Mouse (Mus musculus) stomach, embryonic 14.5 days (tissue): ENCODE measurements at regions not wholly inside any gene's neighbourhood (a gene's known extent, or its start where the extent isn't known, plus 50 kb on each side); places are given as distances from the start of the nearest gene placed in this dataset. TPM values are rescaled to one million over a fixed set of nuclear protein-coding genes. Genes with fewer than 3 reads are reported as not detected.

Experiments used
- ATAC-seq: fragments of 200-750 bp; cut with Nextera tagmentation; 2 replicates; pipeline ENCODE4 v1.8.0; 2017; ENCODE audit warnings: low read depth, moderate TSS enrichment; ENCODE audit not compliant: insufficient number of reproducible peaks, insufficient read depth, low FRiP score
- H3K27ac ChIP-seq: fragments of 300-500 bp; sonication (generic); 2 replicates; pipeline ENCODE4 v1.5.1; 2014; ENCODE audit warnings: mild to moderate bottlenecking, low read length, moderate library complexity, mixed read lengths
- H3K27me3 ChIP-seq: fragments of 300-500 bp; sonication (generic); 2 replicates; pipeline ENCODE4 v1.6.1; 2014; ENCODE audit warnings: low read length, control low read depth, mixed read lengths; ENCODE audit not compliant: control insufficient read depth, insufficient read depth
- H3K36me3 ChIP-seq: fragments of 300-500 bp; sonication (generic); 2 replicates; pipeline ENCODE4 v1.6.1; 2014; ENCODE audit warnings: mild to moderate bottlenecking, control low read depth, low read length, moderate library complexity, mixed read lengths; ENCODE audit not compliant: control insufficient read depth, insufficient read depth
- H3K4me1 ChIP-seq: fragments of 300-500 bp; sonication (generic); 2 replicates; pipeline ENCODE4 v1.6.1; 2014; ENCODE audit warnings: low read length, control low read depth, mixed read lengths; ENCODE audit not compliant: control insufficient read depth, insufficient read depth
- H3K4me2 ChIP-seq: fragments of 300-500 bp; sonication (generic); replicated peaks from 2 replicates; pipeline ENCODE4 v1.6.1; 2014; ENCODE audit warnings: low read depth, low read length, control low read depth
- H3K4me3 ChIP-seq: fragments of 300-500 bp; sonication (generic); 2 replicates; pipeline ENCODE4 v1.5.1; 2014; ENCODE audit warnings: low read depth, low read length, control low read depth
- H3K9ac ChIP-seq: fragments of 300-500 bp; sonication (generic); replicated peaks from 2 replicates; pipeline ENCODE4 v1.6.1; 2014; ENCODE audit warnings: low read depth, mild to moderate bottlenecking, control low read depth, low read length, moderate library complexity, mixed read lengths
- H3K9me3 ChIP-seq: fragments of 300-500 bp; sonication (generic); 2 replicates; pipeline ENCODE4 v1.6.1; 2016; ENCODE audit warnings: low read depth, low read length, control low read depth; ENCODE audit not compliant: control insufficient read depth
- WGBS: fragments of 180-500 bp; shearing (Covaris S2); extraction: QIAGEN DNeasy Blood & Tissue Kit; methylation state at CpG from one replicate; pipeline ENCODE4 v1.1.7; 2014; 5-methylcytosine and 5-hydroxymethylcytosine counted together
- microRNA-seq: library from miRNA; unstranded; fragments of <30 nt; microRNA quantifications from one replicate; pipeline ENCODE4, GENCODE M21; 2016

DNA sequence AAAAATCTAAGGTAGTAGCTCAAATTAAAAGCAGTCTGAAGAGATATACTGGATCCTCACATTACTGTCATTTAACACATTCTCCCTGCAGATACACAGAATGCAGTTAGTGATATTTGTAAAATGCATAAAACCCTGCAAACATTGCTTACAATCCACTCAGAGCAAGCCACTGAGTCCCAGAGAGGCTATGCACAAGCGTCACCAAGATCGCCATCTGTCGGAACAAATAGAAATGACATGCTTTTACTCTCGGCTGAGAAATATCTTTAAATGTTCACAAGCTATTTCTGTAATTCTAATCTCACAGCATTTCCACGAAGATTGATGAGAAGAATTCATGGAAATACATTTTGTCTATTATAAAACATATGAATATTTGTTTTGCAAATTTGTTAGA, 139.7 kb upstream of the Steap4 start:
- Histone ChIP-seq H3K4me1 (no peaks in the 10 kb centered on the region), H3K9me3 (no peaks in the 10 kb centered on the region), H3K36me3 (no peaks in the 10 kb centered on the region), H3K4me2 (no peak overlapping the region), H3K27ac (no peak overlapping the region), H3K4me3 (no peak overlapping the region), H3K27me3 (no peaks in the 10 kb centered on the region), H3K9ac (no peak overlapping the region)
- 30% methylated on average over 5 of the region's 5 CpGs for WGBS
- no peak for ATAC-seq

GRCm38 (mm10) chr5:7821700-7822099, 138.6 kb upstream of the Steap4 start:
- Histone ChIP-seq H3K27me3 (no peaks in the 10 kb centered on the region), H3K9me3 (no peaks in the 10 kb centered on the region), H3K27ac (no peak overlapping the region), H3K9ac (no peak overlapping the region), H3K4me3 (no peak overlapping the region), H3K4me1 (no peaks in the 10 kb centered on the region), H3K36me3 (no peaks in the 10 kb centered on the region), H3K4me2 (no peak overlapping the region)
- no peak for ATAC-seq
- WGBS: 62% methylated on average over 3 of the region's 3 CpGs

DNA sequence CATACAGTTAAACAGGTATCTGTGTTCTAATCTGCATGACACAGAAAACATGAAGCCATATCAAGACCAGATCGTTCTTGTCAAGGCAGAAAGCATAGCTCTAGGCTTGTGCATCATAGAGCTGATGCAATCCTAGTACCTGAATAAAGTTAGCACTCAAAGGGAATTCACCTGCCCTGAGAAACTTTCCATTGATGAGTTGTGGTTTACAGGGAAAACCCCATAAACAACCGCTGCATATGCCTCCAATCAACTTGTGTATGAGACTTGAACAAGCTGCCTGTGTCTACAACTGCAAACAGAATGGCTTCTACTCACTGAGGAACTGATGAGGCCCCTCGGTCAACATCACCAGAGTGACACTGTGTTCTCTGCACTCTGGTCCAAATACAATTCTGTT, 130.6 kb upstream of the Steap4 start:
- Histone ChIP-seq H3K9ac (no peak overlapping the region), H3K9me3 (no peaks in the 10 kb centered on the region), H3K4me2 (no peak overlapping the region), H3K4me1 (no peaks in the 10 kb centered on the region), H3K4me3 (no peak overlapping the region), H3K27ac (no peak overlapping the region), H3K27me3 (no peaks in the 10 kb centered on the region), H3K36me3 (no peaks in the 10 kb centered on the region)
- no peak for ATAC-seq
- 84% methylated on average over 3 of the region's 3 CpGs for WGBS

- no peaks in the 10 kb centered on the region for H3K4me1 ChIP-seq
- H3K9ac ChIP-seq: no peak overlapping the region
- 91% methylated on average over 1 of the region's 1 CpGs for WGBS
- H3K27ac ChIP-seq: no peak overlapping the region
- no peaks in the 10 kb centered on the region for H3K36me3 ChIP-seq
- no peaks in the 10 kb centered on the region for H3K27me3 ChIP-seq
- H3K9me3 ChIP-seq: no peaks in the 10 kb centered on the region
- H3K4me3 ChIP-seq: no peak overlapping the region
- no peak for ATAC-seq
- no peak overlapping the region for H3K4me2 ChIP-seq
These were observed 126.4 kb upstream of the Steap4 start for GRCm38 (mm10) chr5:7833812-7834211.

DNA sequence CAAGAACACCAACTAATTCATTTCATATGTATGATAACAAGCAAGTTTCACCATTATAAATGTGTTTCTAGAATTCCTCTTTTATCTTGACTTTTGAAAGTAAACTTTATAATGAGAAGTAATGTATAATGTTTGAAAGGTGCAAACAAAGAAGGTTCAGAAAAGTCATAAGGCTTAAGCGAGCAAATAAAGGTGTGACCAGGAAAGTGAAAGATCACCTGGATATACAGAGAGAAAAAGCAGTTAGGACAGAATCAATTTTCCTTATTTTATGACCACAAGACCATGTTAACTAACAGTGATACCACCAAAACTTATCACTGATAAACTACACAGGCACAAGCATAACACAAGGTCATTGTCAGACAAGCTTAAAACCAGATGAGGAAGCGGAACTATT, 97.2 kb upstream of the Steap4 start:
- H3K9ac ChIP-seq: no peak overlapping the region
- 60% methylated on average over 2 of the region's 2 CpGs for WGBS
- H3K9me3 ChIP-seq: no peaks in the 10 kb centered on the region
- no peaks in the 10 kb centered on the region for H3K27me3 ChIP-seq
- ATAC-seq: peak; percentile 42; the same call in 1 of the 2 replicates
- no peaks in the 10 kb centered on the region for H3K4me1 ChIP-seq
- no peak overlapping the region for H3K27ac ChIP-seq
- H3K4me3 ChIP-seq: no peak overlapping the region
- no peaks in the 10 kb centered on the region for H3K36me3 ChIP-seq
- no peak overlapping the region for H3K4me2 ChIP-seq

DNA sequence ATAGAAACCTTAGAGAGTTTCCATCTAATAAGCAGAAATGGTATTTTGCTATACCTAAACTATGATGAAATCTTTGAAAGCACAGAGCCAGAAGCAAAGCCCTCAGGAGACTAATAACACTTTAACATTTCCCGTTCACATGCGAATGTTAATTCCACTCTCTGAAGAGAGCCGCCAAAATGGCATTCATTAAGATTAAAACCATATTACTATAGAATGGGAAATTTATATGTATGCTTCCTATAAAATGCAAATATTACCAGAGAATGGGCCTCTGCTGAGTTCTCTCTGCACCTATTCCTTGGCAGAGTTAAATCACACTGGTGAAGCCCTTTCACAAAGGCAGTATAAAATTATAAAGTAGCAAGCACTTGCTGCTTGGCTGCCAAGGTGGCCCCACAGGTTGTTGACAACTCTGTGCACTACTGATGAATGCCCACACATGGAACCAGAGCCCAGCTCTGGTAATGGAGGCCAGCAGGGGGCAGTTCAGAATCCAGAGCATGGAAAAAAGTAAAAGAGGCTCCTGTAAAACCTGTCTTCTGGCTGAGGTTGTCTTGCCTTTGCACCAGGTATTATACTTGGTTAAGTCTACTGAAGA, 94.1 kb upstream of the Steap4 start:
- WGBS: 90% methylated on average over 3 of the region's 3 CpGs
- H3K4me3 ChIP-seq: no peak overlapping the region

GRCm38 (mm10) chr5:7899537-7899936, 60.7 kb upstream of the Steap4 start:
- no peak overlapping the region for H3K9ac ChIP-seq
- no peaks in the 10 kb centered on the region for H3K4me1 ChIP-seq
- WGBS: 61% methylated on average over 3 of the region's 3 CpGs
- H3K4me2 ChIP-seq: no peak overlapping the region
- ATAC-seq: 0 out of 2 replicates have a peak, but pooled peaks have one; percentile 53
- H3K9me3 ChIP-seq: no peaks in the 10 kb centered on the region
- H3K27ac ChIP-seq: no peak overlapping the region
- H3K36me3 ChIP-seq: no peaks in the 10 kb centered on the region
- no peak overlapping the region for H3K4me3 ChIP-seq
- H3K27me3 ChIP-seq: no peaks in the 10 kb centered on the region

More for the DNA sequence above, 94.1 kb upstream of the Steap4 start:
- Histone ChIP-seq H3K36me3 (no peaks in the 10 kb centered on the region), H3K4me2 (no peak overlapping the region), H3K4me1 (no peaks in the 10 kb centered on the region), H3K27me3 (no peaks in the 10 kb centered on the region), H3K9ac (no peak overlapping the region), H3K9me3 (no peaks in the 10 kb centered on the region), H3K27ac (no peak overlapping the region)
- ATAC-seq: no peak

Small RNA genes in the stretch of these regions (microRNA-seq; reads per million reads assigned to microRNA genes)
- not detected for gene Gm22196
